Mouse (Mus musculus) midbrain, embryonic 14.5 days (tissue): ENCODE data around the gene Mrpl18. TPM values are rescaled to one million over a fixed set of nuclear protein-coding genes. Genes with fewer than 3 reads are reported as not detected.
A peak's percentile ranks its signal among the peaks of the same experiment; 100 is the strongest.
"Not testable (repeated sequence)": the region's sequence is repeated elsewhere in the genome, so short reads cannot be mapped to it uniquely, and the experiment has no call there.

Source experiments
- ATAC-seq: fragments of 200-750 bp; cut with Nextera tagmentation; 2 replicates; pipeline ENCODE4 v1.8.0; 2017; ENCODE audit warnings: moderate number of reproducible peaks, moderate library complexity; ENCODE audit not compliant: low FRiP score, low TSS enrichment
- DNase-seq: peaks from one replicate; pipeline ENCODE4 v3.0.0-alpha.2; 2015
- H3K27ac ChIP-seq: fragments of 300-500 bp; sonication (generic); replicated peaks from 2 replicates; pipeline ENCODE4 v1.5.1; 2014; ENCODE audit warnings: mild to moderate bottlenecking, low read depth, low read length, moderate library complexity
- H3K27me3 ChIP-seq: fragments of 300-500 bp; sonication (generic); 2 replicates; pipeline ENCODE4 v1.6.1; 2014; ENCODE audit warnings: low read length, control low read depth, mixed read lengths; ENCODE audit not compliant: control insufficient read depth, insufficient read depth
- H3K36me3 ChIP-seq: fragments of 300-500 bp; sonication (generic); 2 replicates; pipeline ENCODE4 v1.6.1; 2014; ENCODE audit warnings: low read length, control low read depth; ENCODE audit not compliant: control insufficient read depth, insufficient read depth
- H3K4me1 ChIP-seq: fragments of 300-500 bp; sonication (generic); 2 replicates; pipeline ENCODE4 v1.6.1; 2014; ENCODE audit warnings: mild to moderate bottlenecking, antibody characterized with exemption, low read length, control low read depth; ENCODE audit not compliant: control insufficient read depth, insufficient read depth
- H3K4me2 ChIP-seq: fragments of 300-500 bp; sonication (generic); 2 replicates; pipeline ENCODE4 v1.6.1; 2014; ENCODE audit warnings: mild to moderate bottlenecking, low read length, moderate library complexity
- H3K4me3 ChIP-seq: fragments of 300-500 bp; sonication (generic); replicated peaks from 2 replicates; pipeline ENCODE4 v1.5.1; 2014; ENCODE audit warnings: low read depth, low read length
- H3K9ac ChIP-seq: fragments of 300-500 bp; sonication (generic); replicated peaks from 2 replicates; pipeline ENCODE4 v1.6.1; 2014; ENCODE audit warnings: mild to moderate bottlenecking, low read length, moderate library complexity
- H3K9me3 ChIP-seq: fragments of 300-500 bp; sonication (generic); 2 replicates; pipeline ENCODE4 v1.6.1; 2016; ENCODE audit warnings: low read length, control low read depth, mixed read lengths; ENCODE audit not compliant: control insufficient read depth
- WGBS: fragments of 180-500 bp; shearing (Covaris S2); extraction: QIAGEN DNeasy Blood & Tissue Kit; methylation state at CpG from one replicate; pipeline ENCODE4 v1.1.7; 2014; 5-methylcytosine and 5-hydroxymethylcytosine counted together
- polyA plus RNA-seq: library from polyadenylated mRNA; unstranded; fragments of >200 nt; fragmentation: Nextera tagmentation; extraction: Ambion mirVana; gene quantifications from 2 replicates; pipeline ENCODE4 v1.2.1, GENCODE M21; 2014

Gene Mrpl18
- polyA plus RNA-seq, 1 experiment from 2014 or later: 117 TPM

GRCm38 (mm10) chr17:12903372-12904333 is 12.5 kb downstream of the Mrpl18 start:
- H3K9ac ChIP-seq: no peak overlapping the region
- peaks cover 24% of the 10 kb centered on the region for H3K36me3 ChIP-seq
- H3K4me1 ChIP-seq: no peaks in the 10 kb centered on the region
- H3K4me2 ChIP-seq: no peak overlapping the region
- no peak overlapping the region for H3K27ac ChIP-seq
- 14% methylated on average over 11 of the region's 12 CpGs for WGBS
- no peak overlapping the region for H3K4me3 ChIP-seq
- ATAC-seq (no peak; the same call in 1 of the 2 replicates), DNase-seq (peak; percentile 37)
- no peaks in the 10 kb centered on the region for H3K27me3 ChIP-seq
- H3K9me3 ChIP-seq: no peaks in the 10 kb centered on the region

GRCm38 (mm10) chr17:12902291-12902690 is 13.9 kb downstream of the Mrpl18 start:
- H3K4me2 ChIP-seq: no peak overlapping the region
- H3K27me3 ChIP-seq: no peaks in the 10 kb centered on the region
- H3K27ac ChIP-seq: no peak overlapping the region
- peaks cover 24% of the 10 kb centered on the region for H3K36me3 ChIP-seq
- no peak overlapping the region for H3K4me3 ChIP-seq
- DNase-seq (no peak), ATAC-seq (no peak)
- H3K9me3 ChIP-seq: no peaks in the 10 kb centered on the region
- no peak overlapping the region for H3K9ac ChIP-seq
- H3K4me1 ChIP-seq: no peaks in the 10 kb centered on the region
- whole genome bisulfite sequencing: 95% methylated on average over 6 of the region's 6 CpGs

GRCm38 (mm10) chr17:12898607-12899006 is 17.5 kb downstream of the Mrpl18 start:
- DNase-seq: peak; percentile 8
- not testable (repeated sequence) for H3K9ac ChIP-seq, H3K4me1 ChIP-seq, H3K9me3 ChIP-seq, H3K27me3 ChIP-seq, ATAC-seq, H3K4me2 ChIP-seq, H3K4me3 ChIP-seq
- Histone ChIP-seq H3K27ac (peak overlapping the region; percentile 60), H3K36me3 (peaks cover 10% of the 10 kb centered on the region)
- WGBS: 32% methylated on average over 2 of the region's 2 CpGs

- DNase-seq (peak; percentile 1), ATAC-seq (no peak)
- H3K27me3 ChIP-seq: no peaks in the 10 kb centered on the region
- H3K36me3 ChIP-seq: peaks cover 13% of the 10 kb centered on the region
- 80% methylated on average over 5 of the region's 5 CpGs for WGBS
- no peaks in the 10 kb centered on the region for H3K9me3 ChIP-seq
- no peak overlapping the region for H3K9ac ChIP-seq
- no peak overlapping the region for H3K4me2 ChIP-seq
- no peak overlapping the region for H3K4me3 ChIP-seq
- H3K27ac ChIP-seq: peak overlapping the region; percentile 1; the same call in 1 of the 2 replicates
- H3K4me1 ChIP-seq: no peaks in the 10 kb centered on the region
Observed at GRCm38 (mm10) chr17:12897674-12898073, 18.5 kb downstream of the Mrpl18 start.

- Histone ChIP-seq H3K27me3 (no peaks in the 10 kb centered on the region), H3K27ac (no peak overlapping the region), H3K36me3 (peaks cover 10% of the 10 kb centered on the region; the same call in 1 of the 2 replicates), H3K4me1 (no peaks in the 10 kb centered on the region), H3K9me3 (no peaks in the 10 kb centered on the region), H3K9ac (no peak overlapping the region), H3K4me2 (no peak overlapping the region), H3K4me3 (no peak overlapping the region)
- DNase-seq: no peak
- WGBS: 93% methylated on average over 9 of the region's 9 CpGs
- no peak for ATAC-seq
Observed at GRCm38 (mm10) chr17:12892033-12892432, 24.1 kb downstream of the Mrpl18 start.

GRCm38 (mm10) chr17:12891054-12891453 is 25.1 kb downstream of the Mrpl18 start:
- Histone ChIP-seq H3K27me3 (no peaks in the 10 kb centered on the region), H3K4me2 (no peak overlapping the region), H3K27ac (no peak overlapping the region), H3K4me3 (no peak overlapping the region), H3K9me3 (no peaks in the 10 kb centered on the region), H3K4me1 (no peaks in the 10 kb centered on the region), H3K9ac (no peak overlapping the region), H3K36me3 (peaks cover 10% of the 10 kb centered on the region; the same call in 1 of the 2 replicates)
- DNase-seq (no peak), ATAC-seq (no peak)
- WGBS: 88% methylated on average over 4 of the region's 4 CpGs

- H3K4me2 ChIP-seq: no peak overlapping the region
- no peaks in the 10 kb centered on the region for H3K4me1 ChIP-seq
- H3K4me3 ChIP-seq: no peak overlapping the region
- H3K27me3 ChIP-seq: no peaks in the 10 kb centered on the region
- 88% methylated on average over 15 of the region's 15 CpGs for WGBS
- H3K9ac ChIP-seq: no peak overlapping the region
- H3K27ac ChIP-seq: no peak overlapping the region
- no peaks in the 10 kb centered on the region for H3K9me3 ChIP-seq
- peaks cover 7% of the 10 kb centered on the region; the same call in 1 of the 2 replicates for H3K36me3 ChIP-seq
- no peak for ATAC-seq
- no peak for DNase-seq
Observed at GRCm38 (mm10) chr17:12887021-12887775, 28.9 kb downstream of the Mrpl18 start.

- Histone ChIP-seq H3K9ac (no peak overlapping the region), H3K4me1 (no peaks in the 10 kb centered on the region), H3K27ac (no peak overlapping the region), H3K36me3 (peaks cover 7% of the 10 kb centered on the region; the same call in 1 of the 2 replicates), H3K9me3 (no peaks in the 10 kb centered on the region), H3K4me3 (no peak overlapping the region), H3K4me2 (no peak overlapping the region), H3K27me3 (no peaks in the 10 kb centered on the region)
- ATAC-seq (no peak), DNase-seq (no peak)
- 41% methylated on average over 6 of the region's 6 CpGs for WGBS
Observed at GRCm38 (mm10) chr17:12886620-12887019, 29.5 kb downstream of the Mrpl18 start.
